Mouse (Mus musculus): ENCODE results near the gene Rpl36. TPM values are rescaled to one million over a fixed set of nuclear protein-coding genes. Genes with fewer than 3 reads are reported as not detected.
A peak's percentile ranks its signal among the peaks of the same experiment; 100 is the strongest.

The Rpl36 gene
- total and polyA plus RNA-seq, 3 experiments: 2,385 to 3,914 TPM; not detected in 1

DNA sequence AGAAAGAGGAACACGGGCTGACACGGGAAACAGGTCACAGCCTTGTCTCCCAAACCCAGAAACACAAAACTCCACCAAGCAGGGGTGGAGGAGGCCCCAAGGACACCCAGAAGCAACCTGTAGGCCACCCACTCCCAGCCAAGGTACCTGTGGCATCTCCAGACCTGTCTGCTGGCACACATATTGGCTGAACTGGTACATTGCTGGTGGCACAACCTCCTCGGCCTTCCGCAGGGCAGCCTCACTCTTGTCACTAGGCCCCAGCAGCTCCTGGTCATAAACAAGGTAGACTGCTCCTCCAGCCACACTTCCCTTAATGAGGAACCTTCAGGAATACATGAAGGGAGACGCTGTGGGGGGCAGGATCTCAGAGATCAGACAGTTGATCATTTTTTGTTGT lies 4.5 kb upstream of the Rpl36 start:
- Histone ChIP-seq H3K4me1 (ENCODE audit: control insufficient read depth in 1 of 2, insufficient read depth in 2 of 2, low read length in 2 of 2) (peaks cover 0 to 13% of the 10 kb centered on the region in 2 experiments; a peak in 2 of 4 replicates), H3K9me3 (replicated peaks; ENCODE audit: insufficient read depth, low read length) (no peaks in the 10 kb centered on the region), H3K36me3 (ENCODE audit: control insufficient read depth in 1 of 2, insufficient read depth in 2 of 2, low read length in 2 of 2) (peaks cover 5 to 7% of the 10 kb centered on the region in 2 experiments), H3K79me2 (ENCODE audit: control insufficient read depth, insufficient read depth, low read length, poor library complexity) (peaks cover 22% of the 10 kb centered on the region), H3K4me3 (ENCODE audit: control insufficient read depth in 1 of 2, insufficient read depth in 1 of 2, low read depth in 2 of 2, low read length in 2 of 2) (peak overlapping the region; percentile 83 to 88), H3K9ac (ENCODE audit: control insufficient read depth, low read depth, low read length, poor library complexity, severe bottlenecking) (peak overlapping the region; percentile 88), H3K27ac (ENCODE audit: control insufficient read depth, low read depth, low read length) (peak overlapping the region; percentile 90), H3K27me3 (ENCODE audit: control insufficient read depth in 1 of 2, insufficient read depth in 2 of 2, low read length in 2 of 2) (no peaks in the 10 kb centered on the region)
- TF ChIP-seq HCFC1 (IDR thresholded peaks at IDR 0.05; ENCODE audit: low read depth, low read length) (no peak), NRF1 (IDR thresholded peaks at IDR 0.05; ENCODE audit: insufficient read depth, low read depth, low read length, poor library complexity, severe bottlenecking) (no peak), ELF1 (IDR thresholded peaks at IDR 0.05; ENCODE audit: low read depth, low read length) (no peak), SMC3 (IDR thresholded peaks at IDR 0.05; ENCODE audit: low read depth, low read length) (no peak), ZKSCAN1 (IDR thresholded peaks at IDR 0.05; ENCODE audit: low read depth, low read length) (no peak), RAD21 (IDR thresholded peaks at IDR 0.05; ENCODE audit: low read depth, low read length) (no peak), MAFK (IDR thresholded peaks at IDR 0.05; ENCODE audit: borderline replicate concordance, low read depth, low read length) (no peak), MAZ (IDR thresholded peaks at IDR 0.05; ENCODE audit: low read depth, low read length) (no peak), POLR2A (IDR thresholded peaks at IDR 0.05; ENCODE audit: control insufficient read depth in 1 of 2, insufficient read depth in 1 of 2, low read depth in 1 of 2, low read length in 2 of 2, poor library complexity in 1 of 2) (no peak), TAL1 (IDR thresholded peaks at IDR 0.05; ENCODE audit: low read length) (no peak), MAX (IDR thresholded peaks at IDR 0.05; ENCODE audit: low read length) (no peak), KAT2A (conservative IDR thresholded peaks at IDR 0.05; ENCODE audit: low read depth, low read length) (no peak), MEF2A (IDR thresholded peaks at IDR 0.05; ENCODE audit: extremely low read depth, insufficient replicate concordance, low read depth, low read length, poor library complexity, severe bottlenecking) (no peak), ZNF384 (IDR thresholded peaks at IDR 0.05; ENCODE audit: low read depth, low read length) (no peak)
- peak; percentile 46 for DNase-seq (ENCODE audit: low read depth, low spot score)

DNA sequence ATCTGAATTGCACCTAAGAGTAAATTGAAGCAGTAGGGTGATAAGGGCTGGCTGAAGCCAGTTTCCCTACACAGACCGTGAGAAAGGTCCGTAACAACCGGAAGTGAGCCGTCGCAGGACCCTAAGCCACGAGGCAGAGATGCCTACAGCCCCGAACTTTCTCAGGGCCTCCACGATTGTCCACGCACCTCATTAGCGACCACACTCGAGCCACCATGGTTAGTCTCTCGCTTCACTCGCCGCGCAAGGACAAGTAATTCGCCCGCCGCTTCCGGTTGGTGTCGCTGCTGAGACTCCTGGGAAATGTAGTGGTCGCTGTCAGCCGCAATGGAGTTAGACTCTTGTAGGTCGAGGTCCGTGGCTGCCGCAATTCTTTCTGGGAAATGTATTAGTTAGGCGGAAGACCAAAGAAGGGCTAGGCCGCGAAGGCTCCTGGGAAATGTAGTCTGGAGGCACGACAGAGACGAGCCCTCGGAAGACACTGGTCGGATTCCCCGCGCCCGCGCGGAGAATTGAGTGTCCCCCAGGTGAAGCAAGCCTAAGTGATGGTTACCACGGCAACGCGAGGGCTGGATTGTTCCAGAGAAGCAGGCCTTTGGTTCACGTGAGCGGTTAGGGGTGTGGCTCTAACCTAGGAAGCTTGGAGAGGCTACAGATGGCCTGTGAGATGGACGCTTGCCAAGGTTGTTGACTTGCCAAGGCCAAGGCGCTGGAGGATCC lies 3.6 kb upstream of the Rpl36 start, which contains the start of gene 2410015M20Rik:
TSS of gene 2410015M20Rik (minus strand) at position 320 of the 720 bp plus-strand sequence.
- H3K4me3 ChIP-seq (ENCODE audit: control insufficient read depth in 1 of 2, insufficient read depth in 1 of 2, low read depth in 2 of 2, low read length in 2 of 2): peak within 1 kb of the TSS; percentile 83 to 88
- DNase-seq (ENCODE audit: low read depth, low spot score): peak; percentile 99
- H3K4me1 ChIP-seq (ENCODE audit: control insufficient read depth in 1 of 2, insufficient read depth in 2 of 2, low read length in 2 of 2): peaks cover 0 to 13% of the 10 kb centered on the region in 2 experiments; a peak in 2 of 4 replicates
- H3K27me3 ChIP-seq (ENCODE audit: control insufficient read depth in 1 of 2, insufficient read depth in 2 of 2, low read length in 2 of 2): no peaks in the 10 kb centered on the region
- no peaks in the 10 kb centered on the region for H3K9me3 ChIP-seq (replicated peaks; ENCODE audit: insufficient read depth, low read length)
- H3K36me3 ChIP-seq (ENCODE audit: control insufficient read depth in 1 of 2, insufficient read depth in 2 of 2, low read length in 2 of 2): peaks cover 2 to 7% of the 10 kb centered on the region in 2 experiments; a peak in 3 of 4 replicates
- H3K27ac ChIP-seq (ENCODE audit: control insufficient read depth, low read depth, low read length): peak within 1 kb of the TSS; percentile 90
- H3K9ac ChIP-seq (ENCODE audit: control insufficient read depth, low read depth, low read length, poor library complexity, severe bottlenecking): peak within 1 kb of the TSS; percentile 88
- peaks cover 31% of the 10 kb centered on the region for H3K79me2 ChIP-seq (ENCODE audit: control insufficient read depth, insufficient read depth, low read length, poor library complexity)
- TF ChIP-seq ELF1 (IDR thresholded peaks at IDR 0.05; ENCODE audit: low read depth, low read length) (peak; percentile 97), UBTF (IDR thresholded peaks at IDR 0.05; ENCODE audit: borderline replicate concordance, insufficient read depth, low read depth, low read length) (no peak), TCF12 (IDR thresholded peaks at IDR 0.05; ENCODE audit: low read depth, low read length) (peak; percentile 58; the same call in 1 of the 2 replicates), EP300 (IDR thresholded peaks at IDR 0.05; ENCODE audit: low read depth in 1 of 2, low read length in 2 of 2) (0 out of 4 replicates have a peak, but pooled peaks of 1 of the 2 experiments have one; percentile 21), POLR2A (IDR thresholded peaks at IDR 0.05; ENCODE audit: control insufficient read depth in 1 of 2, insufficient read depth in 1 of 2, low read depth in 1 of 2, low read length in 2 of 2, poor library complexity in 1 of 2) (peak; percentile 66 to 91; a peak in 2 of 4 replicates), POLR2AphosphoS2 (IDR thresholded peaks at IDR 0.05; ENCODE audit: low read length) (peak; percentile 93), CHD2 (IDR thresholded peaks at IDR 0.05; ENCODE audit: low read length) (no peak), CTCF (IDR thresholded peaks at IDR 0.05 in 2 of 3, conservative IDR thresholded peaks at IDR 0.05 in 1 of 3; ENCODE audit: control insufficient read depth in 1 of 3, insufficient read depth in 1 of 3, low read depth in 2 of 3, low read length in 3 of 3, poor library complexity in 1 of 3, severe bottlenecking in 1 of 3) (peak in 1 of 3 experiments; percentile 31; a peak in 2 of 6 replicates), USF1 (IDR thresholded peaks at IDR 0.05; ENCODE audit: low read depth, low read length) (peak; percentile 84; the same call in 1 of the 2 replicates), USF2 (IDR thresholded peaks at IDR 0.05; ENCODE audit: borderline replicate concordance in 1 of 2, insufficient read depth in 1 of 2, low read depth in 1 of 2, low read length in 2 of 2) (no peak), E2F4 (IDR thresholded peaks at IDR 0.05; ENCODE audit: borderline replicate concordance, low read depth, low read length) (peak; percentile 54; the same call in 1 of the 2 replicates), BHLHE40 (IDR thresholded peaks at IDR 0.05; ENCODE audit: borderline replicate concordance, low read depth, low read length) (peak; percentile 93), ZKSCAN1 (IDR thresholded peaks at IDR 0.05; ENCODE audit: low read depth, low read length) (no peak), TBP (IDR thresholded peaks at IDR 0.05; ENCODE audit: low read depth, low read length) (peak; percentile 82), MAX (IDR thresholded peaks at IDR 0.05; ENCODE audit: low read length) (peak; percentile 76), MYC (IDR thresholded peaks at IDR 0.05; ENCODE audit: low read depth, low read length) (peak; percentile 93), KAT2A (conservative IDR thresholded peaks at IDR 0.05; ENCODE audit: low read depth, low read length) (peak; percentile 92), NELFE (IDR thresholded peaks at IDR 0.05; ENCODE audit: low read depth, low read length) (peak; percentile 96), ZC3H11A (IDR thresholded peaks at IDR 0.05; ENCODE audit: low read depth, low read length) (no peak)

Measured in MEL (cell line).